Mouse (Mus musculus) right cerebral cortex, adult 18-20 months (tissue): ENCODE results near the gene Iqsec1.

Experiments used
- DNase-seq: peaks from one replicate; pipeline ENCODE4 v3.0.0; 2022; ENCODE audit warnings: mixed read lengths

Gene Iqsec1

DNA sequence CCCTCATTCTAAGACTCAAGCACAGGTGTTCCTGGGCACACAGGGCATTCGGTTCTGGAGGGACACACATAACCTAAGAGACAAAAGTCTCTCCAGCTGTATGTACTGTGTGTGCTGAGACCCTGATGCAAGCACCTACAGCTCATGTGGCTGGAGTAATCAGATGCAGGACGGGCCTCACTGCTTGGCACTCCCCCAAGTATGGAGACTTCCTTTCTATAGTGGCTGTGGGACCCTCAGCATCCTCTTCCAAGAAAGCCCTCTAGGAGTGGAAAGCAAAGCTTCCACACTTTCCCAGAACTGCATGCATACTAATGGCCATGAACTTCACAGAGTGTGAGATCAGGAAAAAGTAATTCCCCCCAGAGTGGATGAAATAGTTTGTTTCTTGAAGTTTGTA lies 208.0 kb downstream of the Iqsec1 start:
- DNase-seq, result no peak

DNA sequence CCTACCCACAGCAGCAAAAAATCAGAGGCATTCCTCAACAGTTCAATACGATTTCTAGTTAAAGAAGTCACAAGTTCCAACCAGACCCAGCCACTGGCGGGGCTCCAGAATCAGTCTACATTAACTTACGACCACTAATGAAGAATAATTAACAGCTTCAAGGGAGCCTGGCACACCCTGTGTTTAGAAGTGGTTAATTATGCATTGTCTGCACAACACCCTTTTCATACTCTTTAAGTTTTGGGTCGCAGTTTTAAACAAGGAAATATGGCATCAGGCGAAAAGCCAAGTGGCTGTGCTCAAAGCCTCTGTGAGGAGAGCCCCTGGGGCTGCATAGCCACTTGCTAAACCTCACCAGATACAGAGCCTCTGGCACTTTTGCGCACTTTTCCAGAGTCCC lies 209.6 kb downstream of the Iqsec1 start:
- no peak for DNase-seq

DNA sequence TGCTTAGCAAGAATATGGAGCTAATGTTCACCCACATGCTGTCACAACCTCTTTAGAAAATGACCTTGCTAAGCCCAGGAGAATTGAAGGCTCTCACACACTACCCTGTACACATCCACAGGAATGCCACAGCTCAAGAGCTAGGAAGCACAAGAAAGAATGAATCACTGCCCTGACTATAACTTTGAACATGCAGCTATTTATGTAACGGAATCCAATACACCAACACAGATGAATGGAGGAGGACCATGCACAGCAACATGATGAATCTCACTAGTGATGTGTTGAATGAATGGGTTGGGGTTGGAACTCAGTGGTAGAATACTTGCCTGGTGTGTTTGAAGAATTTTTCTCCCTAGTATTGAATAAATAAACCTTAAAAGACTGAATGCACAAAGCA lies 211.2 kb downstream of the Iqsec1 start:
- no peak for DNase-seq

DNA sequence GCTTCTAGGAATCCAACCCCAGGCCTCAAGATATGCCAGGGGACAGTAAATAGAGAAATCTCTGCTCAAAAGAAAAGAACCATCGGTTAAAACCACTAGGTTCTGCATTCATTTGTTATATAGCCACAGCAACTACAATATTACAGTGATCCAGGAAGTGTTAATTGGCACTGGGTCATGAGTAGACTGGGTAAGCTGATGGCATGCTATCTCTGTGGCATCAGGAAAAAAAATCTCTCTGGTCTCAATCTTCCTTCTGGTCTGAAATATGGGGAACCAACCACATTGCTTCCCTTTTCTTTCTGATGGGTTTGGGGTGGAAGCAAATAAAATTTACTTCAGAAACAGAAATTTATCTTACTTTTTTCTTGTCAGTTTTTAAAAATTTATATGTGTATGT lies 212.9 kb downstream of the Iqsec1 start:
- DNase-seq, result no peak

DNA sequence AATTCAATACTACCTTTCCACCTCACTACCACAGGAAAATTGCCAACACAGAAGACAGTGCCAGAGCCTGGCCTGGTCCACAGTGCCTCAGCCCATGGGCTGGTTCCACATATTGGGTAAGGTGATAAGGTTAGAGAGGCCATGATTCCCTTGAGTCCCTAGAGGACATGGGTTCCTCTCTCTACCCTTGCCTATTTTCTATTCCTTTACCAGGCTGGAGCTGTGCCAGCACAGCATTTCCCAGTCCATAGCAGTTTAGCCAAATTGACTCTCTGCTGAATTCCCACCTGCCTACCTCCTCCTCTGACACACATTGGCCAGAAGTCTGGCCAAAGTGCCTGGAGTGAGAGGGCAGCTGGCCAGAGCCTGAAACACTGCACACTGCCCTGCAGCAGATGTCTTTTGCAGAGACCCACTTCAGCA lies 214.7 kb downstream of the Iqsec1 start:
- DNase-seq, result no peak

DNA sequence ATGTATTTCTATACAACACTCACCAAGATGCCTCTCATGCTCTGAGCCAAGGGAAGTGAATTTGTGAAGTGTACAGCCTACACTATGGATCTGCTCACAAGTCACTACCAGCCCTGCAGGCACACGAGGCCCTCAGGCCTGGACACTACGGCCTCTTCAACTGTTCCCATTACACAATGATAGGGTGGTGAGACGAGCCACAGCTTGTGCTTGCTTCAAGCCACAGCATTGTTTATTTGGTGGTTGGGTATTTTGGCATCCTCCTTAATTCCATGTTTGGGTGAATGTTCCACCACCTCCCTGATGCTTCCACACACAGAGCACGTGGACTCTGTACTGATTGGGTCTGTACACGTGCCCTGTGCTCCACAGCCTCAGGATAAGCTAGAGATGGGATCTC lies 216.4 kb downstream of the Iqsec1 start:
- no peak for DNase-seq

DNA sequence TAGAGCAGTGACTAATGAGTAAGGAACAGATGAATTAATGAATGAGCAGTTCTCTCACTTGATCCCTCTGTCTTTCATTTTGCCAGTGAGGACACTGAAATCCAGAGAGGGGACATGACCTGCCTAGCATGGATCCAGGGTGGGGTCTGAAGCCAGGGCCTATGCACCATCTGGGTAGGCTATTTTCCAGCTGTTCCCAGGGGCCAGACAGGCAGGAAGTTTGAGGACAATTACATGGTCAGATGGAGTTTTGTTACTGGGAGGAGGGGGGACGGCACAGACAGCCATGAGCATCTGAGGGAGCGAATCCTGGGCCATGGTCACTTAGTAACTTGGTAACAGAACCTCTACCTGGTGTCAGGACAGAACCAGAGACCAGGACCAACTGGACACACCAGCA lies 220.0 kb downstream of the Iqsec1 start:
- DNase-seq, result no peak

DNA sequence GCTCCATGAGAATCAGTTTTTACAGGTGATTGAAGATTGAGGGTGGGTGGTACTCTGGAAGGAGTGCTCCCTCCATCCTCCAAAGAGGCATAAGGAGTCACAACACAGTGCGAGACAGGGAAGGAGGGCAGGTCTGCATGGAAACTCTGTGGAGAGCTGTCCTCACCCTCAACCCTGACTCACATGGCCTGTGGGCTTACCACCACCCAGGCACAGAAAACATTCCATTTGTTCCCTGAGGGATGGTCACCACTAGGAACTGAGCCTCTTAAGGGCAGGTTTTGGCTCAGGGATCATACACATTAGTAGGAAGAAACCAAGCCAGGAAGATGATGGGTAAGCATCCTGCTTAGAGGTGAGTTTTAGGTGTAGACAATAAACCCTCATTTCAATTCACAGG lies 220.6 kb downstream of the Iqsec1 start:
- DNase-seq, result no peak

DNA sequence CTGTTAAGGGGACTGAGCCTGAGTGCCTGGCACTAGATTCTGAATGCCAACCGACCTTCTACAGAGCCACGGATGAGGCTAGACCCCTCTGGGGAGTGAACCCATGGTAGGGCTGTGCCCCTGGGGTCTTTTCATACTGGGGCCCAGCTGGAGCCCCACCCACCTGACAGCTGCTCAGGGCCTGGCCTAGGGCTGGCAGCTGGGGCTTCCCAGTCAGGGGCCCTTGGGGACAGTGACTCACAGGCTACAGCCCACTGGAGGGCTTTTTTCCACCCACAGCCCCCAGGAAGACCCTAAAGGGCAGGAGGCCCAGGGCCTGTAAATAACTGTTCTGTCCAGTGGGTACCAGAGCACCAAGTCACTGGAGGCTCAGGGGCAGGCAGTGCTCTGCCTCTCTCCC lies 223.7 kb downstream of the Iqsec1 start:
- DNase-seq, result no peak

DNA sequence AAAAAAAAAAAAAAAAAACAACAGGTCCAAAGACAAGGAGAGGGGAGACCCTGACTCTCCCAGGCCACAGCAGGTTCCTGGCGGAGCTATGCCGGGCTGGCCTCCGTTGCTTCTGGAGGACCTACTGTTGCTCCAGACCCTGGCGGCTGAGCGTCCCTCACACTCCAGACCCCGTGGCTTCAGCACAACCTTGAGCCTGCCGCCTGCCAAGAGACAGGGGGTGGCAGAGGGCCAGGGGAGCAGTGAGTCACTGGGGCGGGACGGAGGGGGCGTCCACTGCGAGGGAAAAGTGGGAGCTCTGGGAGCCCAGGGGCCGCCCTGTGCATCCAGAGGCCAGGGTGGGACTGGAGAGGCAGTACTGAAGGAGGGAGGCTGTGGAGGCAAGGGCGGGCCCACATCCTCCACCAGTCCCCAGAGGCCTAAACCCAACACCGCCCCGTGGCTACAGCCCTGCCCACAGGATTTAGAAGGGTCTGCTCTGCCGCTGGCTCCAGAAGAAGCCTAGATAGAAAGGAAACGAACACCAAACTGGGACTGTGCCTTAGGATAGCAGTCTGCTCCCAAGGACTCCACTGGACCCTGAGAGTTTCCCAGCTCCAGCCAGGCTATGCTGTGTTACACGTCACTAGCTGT lies 224.4 kb downstream of the Iqsec1 start:
- DNase-seq, result peak; percentile 61

DNA sequence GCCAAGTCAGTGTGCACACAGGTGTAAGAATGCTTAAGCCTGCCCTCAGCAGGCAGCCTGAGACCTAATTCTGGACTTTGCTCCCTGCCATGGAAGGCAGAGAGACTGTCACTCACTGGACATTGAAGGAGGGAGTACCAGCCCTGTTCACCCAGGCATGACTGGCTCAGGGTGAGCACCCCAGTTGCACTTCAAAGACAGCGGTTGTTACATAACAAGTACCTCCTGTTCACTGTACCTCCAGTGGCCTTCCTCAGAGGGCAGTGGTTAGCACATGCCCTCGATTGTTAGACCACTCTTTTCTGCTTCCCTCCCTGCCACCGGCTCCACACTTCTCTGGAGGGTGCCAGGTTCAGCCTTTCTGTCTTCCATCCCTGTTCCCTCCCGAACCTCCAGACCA lies 225.2 kb downstream of the Iqsec1 start:
- DNase-seq, result no peak

DNA sequence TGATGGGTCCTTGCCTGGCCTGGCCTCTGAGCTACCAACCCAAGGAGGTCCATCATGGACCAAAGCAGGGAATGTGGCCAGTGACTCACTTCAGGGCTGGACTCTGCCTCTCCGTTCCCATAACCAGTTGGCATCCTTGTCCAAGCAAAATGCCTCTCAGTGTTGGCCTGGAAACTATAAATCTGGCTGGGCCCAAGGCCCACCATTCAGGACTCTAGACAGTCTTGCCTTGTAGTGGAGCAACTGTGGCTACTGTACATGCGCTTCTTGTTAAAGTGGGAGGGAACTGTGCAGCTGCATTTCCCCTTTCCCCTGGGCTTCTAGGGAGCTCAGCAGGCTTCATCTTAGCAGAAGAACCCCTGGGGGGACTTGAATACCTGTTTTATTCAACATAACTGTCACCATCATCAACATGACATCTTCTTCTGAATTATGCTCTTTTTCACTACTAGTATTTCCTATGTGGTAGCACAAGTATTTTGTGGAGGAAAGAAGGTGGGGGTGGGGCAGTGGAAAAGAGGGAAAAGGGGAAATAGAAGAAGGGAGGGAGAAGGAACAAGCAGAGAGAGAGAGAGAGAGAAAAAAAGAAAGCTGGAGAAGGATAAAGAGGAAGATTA lies 226.3 kb downstream of the Iqsec1 start:
- no peak for DNase-seq

DNA sequence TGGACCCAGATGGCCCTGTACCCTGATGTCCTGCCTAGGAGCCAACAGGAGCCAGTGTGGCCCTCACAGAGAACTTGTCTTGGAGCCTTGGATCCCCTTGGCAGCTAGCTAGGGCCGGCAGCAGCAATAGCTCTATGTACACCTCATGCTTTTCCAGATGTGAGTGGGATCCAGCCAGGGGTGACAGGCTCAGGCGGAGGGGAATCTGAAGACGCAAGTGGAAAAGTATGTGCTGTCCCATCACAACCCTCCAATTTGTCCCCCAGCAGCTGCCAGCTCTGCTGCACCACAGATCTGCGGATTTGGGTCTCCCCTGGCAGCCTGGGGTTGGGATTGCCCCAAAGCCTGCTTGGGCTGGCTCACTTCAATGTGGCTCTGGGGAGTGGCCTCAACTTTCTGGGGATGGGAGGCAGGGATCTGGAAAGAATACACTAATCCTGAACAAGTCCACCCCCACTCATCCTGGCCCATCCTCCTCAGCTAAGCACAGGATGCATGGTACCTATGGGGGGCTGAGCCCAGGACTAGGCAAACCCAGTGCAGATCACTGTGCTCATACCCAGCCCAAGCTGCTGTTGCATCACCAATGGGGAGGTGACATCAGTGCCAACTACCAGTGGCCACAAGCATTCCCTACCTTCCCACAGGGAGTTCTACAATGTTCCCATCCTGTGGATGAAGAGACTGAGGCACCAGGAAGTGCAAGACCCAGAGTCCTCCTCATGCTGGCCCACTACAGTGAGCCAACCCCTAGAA lies 227.0 kb downstream of the Iqsec1 start:
- DNase-seq, result no peak

DNA sequence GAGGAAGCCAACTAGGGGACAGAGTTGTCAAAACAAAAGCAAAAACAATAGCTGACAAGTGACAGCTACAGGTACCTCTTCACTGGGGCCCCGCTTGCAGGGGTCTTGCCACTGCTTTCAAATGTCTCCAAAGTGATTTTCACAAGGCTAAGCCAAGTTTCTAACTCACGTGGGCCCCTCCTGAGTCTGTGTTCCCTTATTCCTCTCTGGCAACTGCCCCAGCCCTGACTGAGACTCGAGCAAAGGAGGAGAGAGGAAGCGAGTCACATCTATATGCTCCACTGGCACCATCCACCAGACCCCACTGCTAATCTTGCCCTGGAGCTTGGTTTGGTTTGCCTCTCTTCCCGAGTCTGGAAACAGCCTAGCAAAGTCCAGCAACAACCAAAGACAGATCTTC lies 227.6 kb downstream of the Iqsec1 start:
- no peak for DNase-seq

DNA sequence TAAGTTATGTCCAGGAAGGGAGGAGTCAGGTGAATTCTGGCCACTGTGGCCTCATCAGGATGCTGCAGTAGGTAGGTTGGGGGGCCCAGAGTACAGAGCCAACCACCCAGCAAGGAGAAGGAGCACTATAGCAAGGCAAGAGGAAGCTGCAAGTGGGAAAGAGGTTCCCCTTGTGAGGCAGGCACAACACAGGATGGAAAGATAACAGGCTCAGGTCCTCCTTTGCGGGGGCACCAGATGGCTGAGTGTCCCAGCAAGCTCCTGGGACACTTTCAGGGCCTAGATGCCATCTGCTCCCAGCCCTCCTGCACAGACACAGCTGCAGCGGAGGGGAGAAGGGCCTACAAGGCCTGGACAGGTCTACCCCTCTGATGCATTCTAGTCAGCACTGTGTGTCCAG lies 228.7 kb downstream of the Iqsec1 start:
- no peak for DNase-seq

DNA sequence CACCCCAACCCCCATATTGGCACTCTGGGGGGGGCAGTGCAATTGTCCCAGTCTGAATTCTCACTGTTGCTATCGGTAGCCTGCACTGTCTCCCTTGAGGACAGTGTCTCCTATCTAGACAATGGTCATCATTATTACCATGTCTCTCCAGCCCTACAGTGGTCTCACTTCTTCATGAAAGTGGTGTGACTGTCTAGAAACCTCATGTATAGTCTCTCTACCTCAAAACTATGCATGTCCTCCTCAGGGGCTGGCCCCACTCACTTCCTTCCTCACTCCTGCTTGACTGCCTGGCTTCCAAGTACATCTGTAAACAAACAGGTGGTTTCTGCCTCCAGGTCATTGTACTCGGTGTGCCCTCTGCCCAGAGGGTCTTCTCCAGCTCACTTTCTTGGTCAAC lies 230.3 kb downstream of the Iqsec1 start:
- no peak for DNase-seq

DNA sequence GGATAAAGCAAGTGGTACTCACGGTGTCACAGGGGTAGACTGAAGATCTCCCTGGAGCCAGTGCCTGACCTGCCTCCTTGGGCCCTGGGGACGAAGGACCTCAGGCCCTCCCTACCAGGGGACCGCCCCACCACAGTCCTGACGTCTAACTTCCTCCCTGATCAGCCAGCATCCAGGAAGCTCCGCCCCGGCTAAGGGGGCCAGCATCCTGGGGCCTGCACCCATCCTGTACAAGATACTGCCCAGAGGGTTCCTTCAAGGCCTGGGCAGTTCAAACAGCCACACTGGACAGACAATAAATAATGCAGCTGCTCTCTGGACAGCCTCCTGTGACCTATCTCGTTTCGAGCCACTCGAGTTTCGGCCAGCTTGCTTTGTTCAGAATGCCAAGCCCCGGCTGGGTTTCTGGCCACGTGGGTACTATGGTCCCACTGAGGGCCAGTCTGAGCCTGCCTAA lies 231.0 kb downstream of the Iqsec1 start:
- DNase-seq, result no peak

DNA sequence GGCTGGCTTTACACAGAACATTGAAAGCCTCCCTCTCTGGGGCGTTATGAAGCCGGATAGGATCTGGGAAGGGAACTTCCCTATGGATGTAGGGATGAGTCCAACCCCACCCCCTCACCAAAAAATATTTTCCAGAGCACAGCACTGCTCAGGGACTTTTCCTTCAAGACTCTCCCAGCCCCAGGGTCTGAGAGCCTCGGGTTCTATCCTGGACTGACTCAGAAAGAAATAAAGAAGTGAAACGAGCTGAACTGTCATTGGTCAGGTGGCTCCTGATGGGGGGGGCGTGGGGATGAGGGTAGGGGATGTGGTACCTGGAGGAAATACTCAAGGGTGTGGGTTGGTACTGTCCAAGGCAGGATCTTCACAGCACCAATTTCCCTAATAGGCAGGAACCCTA lies 231.9 kb downstream of the Iqsec1 start:
- DNase-seq, result no peak

DNA sequence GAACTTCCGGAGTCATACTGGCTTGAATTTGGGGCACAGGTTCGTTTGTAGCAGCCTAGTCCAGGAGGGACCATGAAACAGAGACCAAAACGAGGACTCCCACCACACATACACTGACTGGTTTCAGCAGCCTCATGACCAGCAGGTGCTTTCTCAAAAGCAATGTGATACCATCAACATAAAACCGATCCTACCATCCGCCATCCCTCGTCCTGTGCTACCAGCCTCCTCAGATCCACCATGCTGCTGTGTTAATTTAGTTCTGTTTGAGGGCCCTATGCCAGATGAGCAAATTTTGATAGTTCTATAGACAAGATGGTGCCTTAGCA lies 232.9 kb downstream of the Iqsec1 start:
- no peak for DNase-seq

DNA sequence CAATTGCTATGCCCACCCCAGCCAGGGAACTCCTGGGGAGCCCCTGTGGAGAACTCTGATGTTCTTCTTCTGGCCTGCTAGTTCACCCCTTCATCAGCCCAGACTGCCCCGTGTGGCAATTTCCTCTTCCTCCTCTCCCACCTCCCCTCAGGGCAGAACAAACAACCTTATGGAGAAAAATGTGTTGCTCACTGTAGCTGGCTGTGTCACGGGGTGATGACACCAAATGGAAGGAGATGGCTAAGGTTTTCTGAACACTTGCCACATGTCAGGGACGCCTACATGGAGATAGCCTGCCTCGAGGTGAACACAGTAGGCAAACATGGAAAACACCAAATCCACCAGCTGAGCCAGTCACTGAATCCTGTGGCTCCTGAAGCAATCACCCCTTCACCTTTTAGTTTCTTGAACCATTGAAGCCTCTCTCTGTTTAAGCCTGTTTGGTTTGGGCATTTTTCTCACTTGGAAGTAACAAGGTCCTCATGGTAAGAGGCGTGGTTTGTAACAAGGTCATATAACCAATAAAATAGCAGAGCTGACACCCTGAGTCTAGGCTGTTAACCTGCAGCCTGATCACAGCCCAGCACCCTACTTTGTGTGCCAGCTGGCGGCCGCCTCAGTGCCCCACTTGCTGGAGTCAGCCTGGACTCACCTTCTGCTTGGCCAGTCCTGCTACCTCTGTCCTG lies 233.4 kb downstream of the Iqsec1 start:
- DNase-seq, result no peak

DNA sequence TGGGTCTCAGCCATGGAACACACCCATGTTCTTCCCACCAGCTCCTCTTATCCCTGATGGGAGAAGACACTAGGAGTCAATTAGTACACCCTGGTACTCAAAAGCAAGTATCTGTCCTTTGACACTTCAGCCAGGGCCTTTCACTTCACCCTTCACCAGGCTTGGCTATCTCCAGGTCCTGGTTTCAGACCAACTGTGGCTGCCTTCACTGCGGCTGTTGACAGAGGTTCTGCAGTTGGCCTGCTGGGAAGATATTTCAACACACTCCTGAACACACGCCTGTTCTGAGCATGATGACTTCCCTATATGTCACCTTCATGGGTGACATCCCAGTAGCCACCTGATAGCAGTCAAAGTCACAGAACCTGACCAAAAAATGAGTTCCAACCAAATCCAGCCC lies 234.4 kb downstream of the Iqsec1 start:
- no peak for DNase-seq

DNA sequence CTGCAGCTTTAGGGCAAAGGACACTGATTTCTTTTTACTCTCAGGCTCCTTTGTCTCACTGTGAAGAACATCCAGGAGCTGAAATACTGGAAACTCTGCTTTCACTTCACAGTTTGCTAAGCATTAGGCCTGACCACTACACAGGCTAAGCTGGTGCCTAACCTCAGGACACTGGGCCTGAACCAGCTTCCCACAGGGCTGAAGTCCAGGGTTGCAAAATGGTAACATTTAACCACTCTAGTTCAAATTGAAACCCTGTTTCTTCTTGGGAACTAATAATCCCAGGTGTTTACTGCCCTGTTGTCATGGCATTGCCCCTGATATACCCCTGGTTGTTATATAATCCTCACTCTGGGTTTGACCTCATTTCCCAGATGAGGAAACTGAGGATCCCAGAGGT lies 234.8 kb downstream of the Iqsec1 start:
- no peak for DNase-seq

DNA sequence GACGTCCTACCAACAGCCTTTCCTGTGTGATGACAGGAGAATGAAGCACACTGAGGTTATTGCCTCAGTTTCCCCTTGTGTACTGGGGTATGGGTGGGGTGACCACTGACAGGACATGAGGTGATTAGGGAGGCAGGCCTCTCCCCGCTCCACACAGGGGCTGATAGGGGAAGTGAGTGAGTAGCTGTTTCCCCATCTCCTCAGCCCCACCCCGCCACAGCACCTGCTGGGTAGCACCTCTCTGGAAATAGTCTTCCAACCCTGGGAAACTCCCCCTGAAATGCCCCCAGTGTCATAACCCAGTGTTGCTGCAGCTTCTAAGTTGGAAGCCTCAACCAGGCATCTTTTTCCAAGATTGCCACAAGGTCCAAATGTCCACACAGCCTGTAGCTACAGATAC lies 236.9 kb downstream of the Iqsec1 start:
- DNase-seq, result no peak

DNA sequence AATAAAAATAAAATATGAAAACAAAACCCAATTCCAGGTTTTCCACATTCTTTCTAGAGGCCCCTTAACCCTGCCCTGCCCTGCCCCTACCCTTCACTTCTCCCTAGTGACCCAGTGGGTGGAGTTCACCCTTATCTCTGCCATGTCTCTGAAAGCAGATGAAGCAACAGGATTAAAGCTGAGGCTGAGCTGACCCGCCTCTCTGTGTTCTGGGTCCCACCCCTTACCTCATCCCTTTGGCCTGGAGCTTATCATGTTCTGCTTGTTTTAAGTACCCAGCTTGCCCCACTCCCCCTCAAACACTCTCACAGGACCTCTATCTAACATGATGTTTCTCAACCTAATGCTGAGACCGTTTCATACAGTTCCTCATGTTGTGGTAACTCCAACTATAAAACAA lies 238.4 kb downstream of the Iqsec1 start:
- DNase-seq, result no peak
